Mouse (Mus musculus): ENCODE data around the gene Gm3252. TPM values are rescaled to one million over a fixed set of nuclear protein-coding genes. Genes with fewer than 3 reads are reported as not detected.
"Not testable (repeated sequence)": the region's sequence is repeated elsewhere in the genome, so short reads cannot be mapped to it uniquely, and the experiment has no call there.

Gm3252 gene
- total RNA-seq (2014; fragmentation: Nextera tagmentation) (not detected in 2 replicates), total RNA-seq (2017) (not detected in 2 replicates), polyA plus RNA-seq (2012) (not detected in 2 replicates)

- not testable (repeated sequence) for H3K4me1 ChIP-seq (ENCODE audit: insufficient read depth, low read depth, low read length); H3K36me3 ChIP-seq (replicated peaks); H3K4me3 ChIP-seq (ENCODE audit: low read depth, low read length); H3K27me3 ChIP-seq (ENCODE audit: insufficient read depth, low read length); ATAC-seq (ENCODE audit: extremely low read depth, insufficient number of reproducible peaks, low FRiP score, poor library complexity, severe bottlenecking); DNase-seq (ENCODE audit: low spot score); H3K9me3 ChIP-seq (replicated peaks)
These were observed at the start of gene Gm3252 for GRCm38 (mm10) chr14:4726038-4726880. Gm3252 (plus strand) TSS chr14:4726775.

- H3K4me1 ChIP-seq (ENCODE audit: insufficient read depth, low read depth, low read length); ATAC-seq (ENCODE audit: extremely low read depth, insufficient number of reproducible peaks, low FRiP score, poor library complexity, severe bottlenecking); DNase-seq (ENCODE audit: low spot score): not testable (repeated sequence)
These were observed 17.6 kb upstream of the Gm3252 start, which contains the start of gene Gm7876 for GRCm38 (mm10) chr14:4708938-4709337. Gm7876 (plus strand) TSS chr14:4709238.

GRCm38 (mm10) chr14:4776037-4776436, 49.5 kb downstream of the Gm3252 start, which contains the start of gene Gm9602:
Gm9602 (plus strand) TSS chr14:4776337.
- not testable (repeated sequence) for ATAC-seq (ENCODE audit: extremely low read depth, insufficient number of reproducible peaks, low FRiP score, poor library complexity, severe bottlenecking); H3K27me3 ChIP-seq (ENCODE audit: insufficient read depth, low read length); H3K9me3 ChIP-seq (replicated peaks); H3K4me1 ChIP-seq (ENCODE audit: insufficient read depth, low read depth, low read length); H3K36me3 ChIP-seq (replicated peaks); H3K4me3 ChIP-seq (ENCODE audit: low read depth, low read length); DNase-seq (ENCODE audit: low spot score)

More at GRCm38 (mm10) chr14:4708938-4709337, 17.6 kb upstream of the Gm3252 start, which contains the start of gene Gm7876:
- not testable (repeated sequence) for H3K4me3 ChIP-seq (ENCODE audit: low read depth, low read length); H3K27me3 ChIP-seq (ENCODE audit: insufficient read depth, low read length); H3K9me3 ChIP-seq (replicated peaks); H3K36me3 ChIP-seq (replicated peaks)

Other genes with a start within 250 kb of the Gm3252 start
- gene Gm3182, start 245.0 kb upstream of the Gm3252 start, total RNA-seq (2014; fragmentation: Nextera tagmentation) = not detected in 2 replicates
- 0.49 TPM in 1 of 2 replicates, not detected in the other for gene Gm3182, start 245.0 kb upstream of the Gm3252 start, total RNA-seq (2017)
- gene Gm3182, start 245.0 kb upstream of the Gm3252 start, polyA plus RNA-seq (2012) = not detected in 2 replicates
- not detected in 2 replicates for gene Gm3047, start 171.4 kb upstream of the Gm3252 start, total RNA-seq (2014; fragmentation: Nextera tagmentation)
- gene Gm3047, start 171.4 kb upstream of the Gm3252 start, total RNA-seq (2017) = not detected in 2 replicates
- gene Gm3047, start 171.4 kb upstream of the Gm3252 start, polyA plus RNA-seq (2012) = not detected in 2 replicates
- not detected in 2 replicates for gene Gm8159, start 94.4 kb upstream of the Gm3252 start, total RNA-seq (2014; fragmentation: Nextera tagmentation)
- gene Gm8159, start 94.4 kb upstream of the Gm3252 start, total RNA-seq (2017) = 0.17 TPM in 1 of 2 replicates, not detected in the other
- not detected in 2 replicates for gene Gm8159, start 94.4 kb upstream of the Gm3252 start, polyA plus RNA-seq (2012)
- gene Gm3239, start 62.6 kb upstream of the Gm3252 start, total RNA-seq (2014; fragmentation: Nextera tagmentation) = not detected in 2 replicates
- gene Gm3239, start 62.6 kb upstream of the Gm3252 start, total RNA-seq (2017) = 0.05 TPM in 1 of 2 replicates, not detected in the other
- not detected in 2 replicates for gene Gm3239, start 62.6 kb upstream of the Gm3252 start, polyA plus RNA-seq (2012)
- not detected in 2 replicates for gene Gm7876, start 17.5 kb upstream of the Gm3252 start, total RNA-seq (2014; fragmentation: Nextera tagmentation)
- gene Gm7876, start 17.5 kb upstream of the Gm3252 start, total RNA-seq (2017) = not detected in 2 replicates
- gene Gm7876, start 17.5 kb upstream of the Gm3252 start, polyA plus RNA-seq (2012) = not detected in 2 replicates
- gene Gm9602, start 49.6 kb downstream of the Gm3252 start, total RNA-seq (2014; fragmentation: Nextera tagmentation) = not detected in 2 replicates
- 0.12 and 0.60 TPM in 2 replicates for gene Gm9602, start 49.6 kb downstream of the Gm3252 start, total RNA-seq (2017)
- gene Gm9602, start 49.6 kb downstream of the Gm3252 start, polyA plus RNA-seq (2012) = not detected in 2 replicates
- gene Gm3269, start 111.3 kb downstream of the Gm3252 start, total RNA-seq (2014; fragmentation: Nextera tagmentation) = not detected in 2 replicates
- gene Gm3269, start 111.3 kb downstream of the Gm3252 start, total RNA-seq (2017) = not detected in 2 replicates
- gene Gm3269, start 111.3 kb downstream of the Gm3252 start, polyA plus RNA-seq (2012) = not detected in 2 replicates
- not detected in 2 replicates for gene Gm3264, start 128.8 kb downstream of the Gm3252 start, total RNA-seq (2014; fragmentation: Nextera tagmentation)
- not detected in 2 replicates for gene Gm3264, start 128.8 kb downstream of the Gm3252 start, total RNA-seq (2017)
- not detected in 2 replicates for gene Gm3264, start 128.8 kb downstream of the Gm3252 start, polyA plus RNA-seq (2012)
- gene Gm3278, start 165.6 kb downstream of the Gm3252 start, total RNA-seq (2014; fragmentation: Nextera tagmentation) = not detected in 2 replicates
- gene Gm3278, start 165.6 kb downstream of the Gm3252 start, total RNA-seq (2017) = 0.12 TPM in 1 of 2 replicates, not detected in the other
- not detected in 2 replicates for gene Gm3278, start 165.6 kb downstream of the Gm3252 start, polyA plus RNA-seq (2012)